Mouse (Mus musculus) heart, postnatal 10 days (tissue): ENCODE measurements around the gene Slc26a10. TPM values are rescaled to one million over a fixed set of nuclear protein-coding genes. Genes with fewer than 3 reads are reported as not detected.

ENCODE experiments used
- DNase-seq, 2 experiments: peaks; one replicate each; pipeline ENCODE4 v3.0.0; 2021
- intact Hi-C: fragments of 180-260 bp; cut with DNase I; formaldehyde crosslinking; loops from one replicate; pipeline ENCODE4 v1.15.1; 2025
- total RNA-seq, 2 experiments: library from RNA; stranded (reverse); gene quantifications; 2 replicates each; pipeline ENCODE4 v1.2.3; 2021

Slc26a10 gene
- 10 to 100 TPM; 40.8 to 48.0 TPM for total RNA-seq

DNA sequence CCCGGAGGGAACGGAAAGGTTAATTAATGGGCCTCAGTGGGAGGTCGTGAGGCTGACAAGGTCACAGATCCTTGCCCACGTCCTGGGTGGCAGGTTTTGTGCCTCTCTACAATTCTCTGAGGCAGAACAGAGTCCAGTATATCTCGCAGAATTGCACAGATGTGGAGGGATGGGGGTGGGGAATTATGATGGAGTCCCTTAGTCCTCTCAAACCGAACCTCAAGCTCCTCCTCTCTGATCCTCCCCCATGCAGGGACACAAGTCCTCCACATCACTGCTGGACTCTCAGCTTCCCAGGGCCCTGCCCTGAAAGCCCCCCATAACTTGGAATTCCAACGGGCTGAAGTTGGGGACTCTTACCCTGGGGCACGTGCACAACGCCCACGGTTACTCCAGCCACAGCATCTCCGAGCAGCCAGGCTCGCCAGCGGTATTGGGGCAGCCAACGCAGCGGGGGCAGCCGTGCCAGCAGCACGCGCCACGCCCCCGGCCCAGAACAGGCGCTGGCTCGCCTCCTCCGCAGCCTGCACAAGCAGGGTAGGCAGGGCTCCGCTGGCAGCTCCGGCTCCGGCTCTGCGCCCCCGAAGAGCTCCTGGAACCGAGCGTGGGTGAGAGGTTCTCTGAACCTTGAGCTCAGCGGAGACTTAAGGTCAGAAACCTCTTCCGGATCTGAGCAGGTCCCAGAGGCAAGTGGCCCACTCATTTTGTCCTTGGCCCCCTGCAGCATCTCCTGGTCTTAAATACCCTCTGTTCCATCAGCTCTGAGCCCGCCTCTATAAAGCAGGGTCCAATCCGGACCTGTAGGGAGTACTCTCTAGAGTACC lies at the start of gene Slc26a10:
Gene Slc26a10 (minus strand): TSS at position 775 of the 824 bp plus-strand sequence.
- DNase-seq, result peak; percentile 37 to 45
- intact Hi-C loops, result loop anchor here (2.0 to 5.0 kb wide), 2 partner anchors 15 to 32 kb away; partner anchors contain the start of genes Dtx3 and Pip4k2c

DNA sequence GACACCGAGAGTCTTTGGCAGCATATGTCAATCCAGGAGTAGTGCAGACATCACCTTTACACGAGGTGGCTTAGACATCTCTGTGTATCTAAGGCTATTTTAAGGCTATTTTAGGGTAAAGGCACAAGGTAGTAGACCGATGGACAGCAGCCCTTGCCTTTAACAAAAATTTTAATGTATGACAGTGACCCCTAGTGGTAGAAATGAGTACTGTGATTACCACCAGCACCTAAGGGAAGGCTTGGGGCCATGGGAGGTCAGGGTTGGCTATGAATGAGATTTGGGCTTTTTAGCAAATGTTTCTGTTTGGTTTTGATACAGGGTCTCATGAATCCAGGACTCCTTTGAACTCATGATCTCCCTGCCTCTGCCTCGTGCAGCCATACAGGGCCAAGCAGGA lies 48.5 kb upstream of the Slc26a10 start:
- DNase-seq, result peak; percentile 75 to 87
- intact Hi-C loops, result loop anchor here (1.0 to 5.0 kb wide), 2 partner anchors 52 to 107 kb away; partner anchors contain the start of gene Os9

DNA sequence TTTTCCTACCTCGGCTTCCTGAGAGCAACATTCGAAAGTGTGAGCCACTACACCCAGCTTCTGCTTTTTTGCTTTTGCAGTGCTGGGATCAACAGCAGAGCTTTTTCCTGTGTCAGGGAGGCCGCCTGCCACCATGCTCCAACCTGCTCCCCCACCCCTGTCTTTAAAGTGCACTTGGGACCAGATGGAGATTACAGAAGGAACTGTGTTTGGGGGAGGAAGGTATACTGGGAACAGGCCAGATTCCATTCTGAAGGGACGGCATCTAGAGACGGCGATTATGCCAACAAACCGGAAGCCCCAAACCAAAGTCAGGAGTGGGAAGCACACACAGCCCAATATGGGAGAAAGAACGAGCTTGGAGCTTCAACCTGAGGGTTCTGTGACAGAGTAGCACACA lies 46.7 kb upstream of the Slc26a10 start:
- intact Hi-C loops, result loop anchor here (5.0 kb wide), 1 partner anchor 105 kb away; the partner anchor contains the start of gene Os9
- no peak for DNase-seq

DNA sequence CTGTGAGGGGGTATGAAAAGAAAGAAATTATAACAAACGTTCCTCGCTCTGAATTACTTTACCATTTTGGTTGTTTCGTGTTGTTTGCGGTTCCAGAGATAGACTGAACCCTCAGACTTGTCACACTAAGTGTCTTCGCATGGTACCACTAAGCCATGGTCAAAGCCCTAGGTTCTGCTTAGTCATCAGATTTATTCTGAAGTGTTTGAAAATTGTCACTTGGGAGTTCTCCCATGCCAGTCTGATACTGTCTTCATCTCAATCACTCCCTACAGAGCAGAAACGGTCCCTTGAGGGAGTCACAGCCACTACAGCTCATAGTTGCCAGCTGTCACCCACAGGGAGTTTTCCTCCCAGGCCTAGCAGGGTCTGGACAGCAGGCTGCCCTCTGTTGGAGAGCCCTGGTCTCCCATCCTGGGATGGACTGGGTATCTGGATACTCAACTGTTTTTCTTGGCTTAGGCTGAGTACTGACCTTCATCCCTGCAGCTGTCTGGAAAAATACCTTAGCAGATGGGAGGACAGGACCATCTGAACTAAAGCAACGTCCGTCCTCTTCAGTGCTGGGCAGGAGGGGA lies 46.0 kb upstream of the Slc26a10 start:
- intact Hi-C loops, result loop anchor here (5.0 kb wide), 1 partner anchor 104 kb away; the partner anchor contains the start of gene Os9
- DNase-seq, result peak in 1 of 2 experiments; percentile 34

DNA sequence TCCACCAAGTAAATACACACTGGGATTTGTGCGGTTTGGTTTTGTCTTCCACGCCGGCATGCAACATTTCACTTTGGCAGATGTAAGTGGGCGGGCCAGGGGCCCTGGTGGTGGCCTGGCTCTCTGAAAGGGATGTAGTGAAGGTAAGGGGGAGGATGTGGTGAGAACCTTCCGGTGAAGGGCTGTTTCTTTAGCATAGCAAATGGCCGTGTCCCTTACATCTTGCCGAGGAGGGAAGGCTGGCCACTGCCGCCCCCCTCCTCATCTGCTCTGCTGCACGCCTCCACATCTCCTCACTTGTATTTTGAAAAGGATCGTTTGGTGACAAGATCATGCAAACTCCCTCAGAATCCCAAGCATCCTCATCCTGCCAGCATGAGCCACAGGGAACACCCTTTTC lies 45.3 kb upstream of the Slc26a10 start:
- intact Hi-C loops, result loop anchor here (5.0 kb wide), 1 partner anchor 103 kb away; the partner anchor contains the start of gene Os9
- DNase-seq, result no peak

DNA sequence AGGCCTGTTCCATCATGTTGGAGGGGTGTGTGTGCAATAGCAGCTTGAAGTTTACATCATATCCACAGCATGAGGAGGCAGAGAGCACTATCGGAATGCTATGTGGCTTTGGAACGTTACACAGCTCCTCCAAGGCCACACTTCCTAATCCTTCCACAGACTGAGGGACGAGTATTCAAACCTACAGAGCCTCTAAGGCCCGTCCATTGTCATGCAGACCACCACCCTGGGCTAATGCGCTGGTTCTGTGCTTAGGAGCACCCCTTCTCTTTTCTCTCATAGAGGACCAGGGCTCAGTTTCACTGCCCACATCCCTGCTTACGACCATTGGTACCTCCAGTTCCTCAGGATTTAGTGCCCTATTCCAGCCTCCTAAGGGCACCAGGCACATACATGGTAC lies 44.8 kb upstream of the Slc26a10 start:
- intact Hi-C loops, result loop anchor here (5.0 kb wide), 1 partner anchor 103 kb away; the partner anchor contains the start of gene Os9
- no peak for DNase-seq

DNA sequence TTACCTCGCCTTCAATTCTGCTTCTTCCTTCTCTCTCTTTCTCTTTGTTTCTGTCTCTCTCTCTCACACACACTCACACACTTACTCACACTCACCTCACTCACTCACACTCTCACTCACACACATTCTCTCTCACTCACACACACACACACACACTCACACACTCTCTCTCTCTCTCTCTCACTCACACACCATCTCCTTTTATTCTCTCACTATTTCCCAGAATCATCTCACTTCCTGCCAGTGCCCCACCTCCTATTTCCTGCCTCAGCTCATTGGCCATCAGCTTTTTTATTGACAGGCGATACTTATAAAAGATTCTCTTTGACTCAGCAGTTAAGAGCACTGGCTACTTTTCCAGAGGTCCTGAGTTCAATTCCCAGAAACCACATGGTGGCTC lies 37.9 kb upstream of the Slc26a10 start:
- intact Hi-C loops, result no loop called here
- no peak for DNase-seq

DNA sequence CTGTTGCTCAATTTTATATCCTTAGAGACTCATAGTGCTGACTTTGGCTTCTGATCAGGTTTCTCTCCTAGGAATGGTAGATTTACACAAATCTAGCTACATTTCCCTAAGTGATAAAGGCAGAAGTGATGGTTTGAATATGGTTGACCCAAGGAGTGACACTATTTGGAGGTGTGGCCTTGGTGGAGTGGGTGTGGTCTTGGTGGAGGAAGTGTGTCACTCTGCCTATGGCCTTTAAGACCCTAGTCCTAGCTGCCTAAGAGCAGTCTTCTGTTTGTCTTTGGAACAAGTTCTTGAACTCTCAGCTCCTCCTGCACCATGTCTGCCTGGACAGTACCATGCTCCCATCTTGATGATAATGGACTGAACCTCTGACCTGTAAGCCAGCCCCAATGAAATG lies 36.7 kb upstream of the Slc26a10 start:
- intact Hi-C loops, result no loop called here
- no peak for DNase-seq

DNA sequence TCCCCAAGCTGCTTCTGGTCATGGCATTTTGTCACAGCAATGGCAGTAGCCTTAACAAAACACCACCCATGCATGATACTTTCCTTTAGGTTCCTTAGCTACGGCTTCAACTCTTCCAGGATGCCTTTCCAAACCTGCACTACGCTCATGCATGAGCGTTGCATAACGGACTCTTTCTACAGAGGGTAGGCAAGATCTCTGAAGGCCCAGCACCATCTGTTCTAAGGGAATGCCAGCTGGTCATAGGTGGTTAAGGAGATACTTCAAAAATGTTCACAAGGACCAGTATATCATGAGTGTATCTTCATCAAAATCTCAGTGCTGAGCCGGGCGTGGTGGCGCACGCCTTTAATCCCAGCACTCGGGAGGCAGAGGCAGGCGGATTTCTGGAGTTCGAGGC lies 36.0 kb upstream of the Slc26a10 start:
- intact Hi-C loops, result no loop called here
- no peak for DNase-seq

DNA sequence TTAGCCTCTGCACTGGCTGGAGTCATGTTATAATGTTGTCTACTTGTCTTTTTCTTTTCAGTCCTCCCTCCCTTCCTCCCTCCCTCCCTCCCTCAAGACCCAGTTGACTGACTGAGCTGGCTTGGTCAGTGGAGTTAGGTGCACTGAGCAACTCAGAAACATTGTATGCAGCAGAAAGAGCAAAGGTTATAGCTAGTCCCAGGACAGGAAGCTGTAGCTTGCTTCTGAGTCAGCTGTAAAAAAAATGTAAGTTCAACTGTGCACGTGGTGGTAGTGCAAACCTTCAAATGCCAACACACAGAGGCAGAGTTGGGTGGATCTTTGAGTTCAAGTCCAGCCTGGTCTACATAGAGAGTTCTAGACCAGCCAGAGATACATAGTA lies 34.0 kb upstream of the Slc26a10 start:
- intact Hi-C loops, result loop anchor here (5.0 kb wide), 1 partner anchor 37 kb away; no protein-coding TSS in a partner anchor
- no peak for DNase-seq

DNA sequence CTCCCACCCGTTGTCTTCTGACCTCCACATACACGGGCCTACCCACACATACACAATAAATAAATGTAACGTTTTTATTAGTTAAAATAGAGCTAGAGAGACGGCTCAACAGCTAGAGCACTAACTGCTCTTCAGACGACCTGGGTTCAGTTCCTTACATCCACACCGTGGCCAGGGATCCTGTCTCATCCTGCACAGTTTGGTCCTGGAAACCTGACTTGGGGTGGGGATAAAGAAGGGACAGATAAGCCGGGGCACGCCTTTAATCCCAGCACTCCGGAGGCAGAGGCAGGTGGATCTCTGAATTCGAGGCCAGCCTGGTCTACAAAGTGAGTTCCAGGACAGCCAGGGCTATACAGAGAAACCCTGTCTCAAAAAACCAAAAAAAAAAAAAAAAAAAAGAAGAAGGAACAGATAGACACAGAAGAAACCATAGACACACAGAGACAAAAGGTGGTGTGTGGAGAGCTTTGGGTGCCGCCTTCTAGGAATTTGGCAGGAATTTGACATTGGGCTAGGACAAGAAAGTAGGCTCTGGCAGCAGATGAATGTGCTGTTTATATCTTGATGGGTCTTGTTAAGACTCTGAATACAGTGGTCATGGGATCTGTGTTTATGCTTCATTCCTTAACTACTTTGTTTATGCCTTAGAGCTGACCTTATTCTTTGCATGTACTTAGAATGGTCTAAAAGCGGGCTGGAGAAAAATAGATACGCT lies 33.4 kb upstream of the Slc26a10 start:
- intact Hi-C loops, result loop anchor here (5.0 kb wide), 1 partner anchor 37 kb away; no protein-coding TSS in a partner anchor
- no peak for DNase-seq

DNA sequence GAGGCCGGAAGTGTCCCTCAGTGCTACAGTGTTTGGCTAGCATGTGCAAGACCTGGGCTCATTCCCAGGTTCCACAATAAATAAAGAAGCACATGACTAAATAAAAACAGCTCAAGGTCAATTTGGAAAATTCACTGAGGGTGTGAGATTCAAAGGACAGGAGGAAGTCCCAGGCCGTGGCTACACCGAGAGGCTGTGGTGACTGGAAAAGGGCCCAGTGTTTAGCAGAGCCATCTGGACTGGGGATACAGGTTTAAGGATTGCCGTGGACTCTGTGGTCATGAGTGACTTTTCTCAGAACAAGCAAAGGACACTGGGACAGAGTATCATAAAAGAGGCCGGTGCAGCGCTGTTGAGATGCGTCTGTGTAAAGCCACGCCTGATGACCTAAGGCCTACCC lies 32.8 kb upstream of the Slc26a10 start:
- no peak for DNase-seq
- intact Hi-C loops, result loop anchor here (5.0 kb wide), 1 partner anchor 36 kb away; no protein-coding TSS in a partner anchor

DNA sequence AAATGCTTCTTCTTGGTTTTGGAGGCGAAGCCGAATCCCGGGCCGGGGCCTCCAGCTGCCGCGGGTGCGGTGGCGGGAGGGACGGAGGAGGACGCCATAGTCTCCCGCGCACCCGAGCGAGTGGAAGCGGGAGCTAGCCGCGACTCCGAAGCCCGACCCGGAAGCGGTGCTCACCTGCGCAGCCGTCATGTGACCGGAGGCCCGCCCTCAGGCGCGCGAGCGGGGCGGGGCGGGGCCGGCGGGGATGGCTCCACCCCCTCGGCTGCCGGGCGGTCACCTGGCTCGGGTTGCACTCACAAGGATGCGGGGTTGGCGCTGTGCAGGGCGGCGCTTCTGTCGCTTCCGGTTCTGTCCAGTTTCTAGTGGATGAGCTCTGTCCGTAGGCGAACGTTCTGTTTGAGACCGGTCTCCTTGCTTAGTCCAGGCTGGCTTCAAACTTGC lies 31.0 kb upstream of the Slc26a10 start, which contains the start of gene Pip4k2c:
Gene Pip4k2c (minus strand): TSS at position 172 of the 441 bp plus-strand sequence.
- intact Hi-C loops, result loop anchor here (5.0 kb wide), 1 partner anchor 34 kb away; no protein-coding TSS in a partner anchor
- DNase-seq, result peak; percentile 89 to 92

DNA sequence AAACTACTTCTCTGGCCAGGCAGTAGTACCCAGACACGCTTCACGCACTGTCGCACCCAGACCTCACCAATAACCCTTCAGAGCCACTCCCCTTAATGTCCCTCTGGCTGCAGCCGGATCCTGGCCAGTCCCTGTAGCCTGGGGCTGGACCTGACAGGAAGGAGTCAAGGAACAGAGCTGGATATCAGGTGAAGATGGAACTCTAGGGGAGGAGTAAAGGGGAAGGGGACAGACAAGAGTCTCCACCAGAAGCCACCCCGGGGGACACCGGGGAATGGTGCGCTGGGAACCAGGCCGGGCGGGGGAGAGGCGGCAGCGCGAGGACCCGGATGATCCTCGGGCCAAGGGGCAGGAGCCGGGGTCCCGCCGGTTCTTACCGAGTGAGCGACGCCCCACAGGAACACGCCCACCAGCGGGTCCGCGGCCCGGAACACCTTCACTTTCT lies 30.5 kb upstream of the Slc26a10 start:
- intact Hi-C loops, result loop anchor here (5.0 kb wide), 1 partner anchor 34 kb away; no protein-coding TSS in a partner anchor
- no peak for DNase-seq

DNA sequence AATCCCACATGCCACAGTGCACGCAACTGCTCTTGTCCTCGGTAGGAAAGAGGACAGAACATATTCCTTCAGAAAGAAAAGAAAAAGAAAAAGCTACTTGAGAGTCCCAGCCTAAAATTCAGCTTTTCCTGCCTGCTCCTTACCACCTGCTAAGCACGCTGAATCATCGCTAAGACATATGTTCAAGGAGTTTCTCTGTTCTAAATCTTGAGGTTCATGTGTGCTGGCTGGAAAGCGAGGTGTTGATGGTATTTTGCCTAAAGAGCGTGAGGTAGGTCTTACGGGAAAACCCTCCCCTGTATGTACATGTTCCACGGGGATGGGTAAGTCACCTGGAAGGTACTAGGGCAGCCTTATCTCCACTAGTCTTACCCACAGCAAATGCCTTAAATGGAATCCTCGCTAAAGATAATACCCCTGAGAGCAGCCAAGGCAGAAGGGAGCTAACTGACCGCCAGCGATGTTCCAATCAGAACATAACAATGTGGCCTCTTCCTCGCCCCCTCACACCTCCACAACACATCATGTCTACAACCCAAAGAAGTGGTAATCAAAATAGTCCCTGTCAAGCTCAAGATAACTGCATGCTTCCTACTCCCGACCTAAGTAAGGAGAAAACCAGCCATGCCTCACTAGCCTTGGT lies 29.6 kb upstream of the Slc26a10 start:
- intact Hi-C loops, result loop anchor here (5.0 kb wide), 1 partner anchor 33 kb away; no protein-coding TSS in a partner anchor
- DNase-seq, result no peak

DNA sequence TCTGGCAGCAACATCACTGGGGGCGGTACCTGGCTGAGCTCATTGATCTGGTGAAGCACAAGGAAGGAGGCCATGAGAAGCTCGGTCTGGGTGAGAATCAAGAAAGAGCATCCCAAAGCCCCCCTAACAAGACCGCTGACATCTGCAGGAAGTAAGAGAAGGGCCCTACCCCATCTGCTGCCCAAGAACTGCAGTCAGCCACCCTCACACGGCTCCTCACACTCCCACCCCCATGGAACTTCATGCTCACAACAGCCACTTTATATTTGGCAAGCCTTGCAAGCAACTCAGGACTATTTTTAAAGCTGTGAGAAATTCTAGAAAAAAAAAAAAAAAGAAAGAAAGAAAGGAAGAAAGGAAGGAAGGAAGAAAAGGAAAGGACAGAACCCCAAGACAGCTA lies 28.5 kb upstream of the Slc26a10 start:
- DNase-seq, result no peak
- intact Hi-C loops, result no loop called here

DNA sequence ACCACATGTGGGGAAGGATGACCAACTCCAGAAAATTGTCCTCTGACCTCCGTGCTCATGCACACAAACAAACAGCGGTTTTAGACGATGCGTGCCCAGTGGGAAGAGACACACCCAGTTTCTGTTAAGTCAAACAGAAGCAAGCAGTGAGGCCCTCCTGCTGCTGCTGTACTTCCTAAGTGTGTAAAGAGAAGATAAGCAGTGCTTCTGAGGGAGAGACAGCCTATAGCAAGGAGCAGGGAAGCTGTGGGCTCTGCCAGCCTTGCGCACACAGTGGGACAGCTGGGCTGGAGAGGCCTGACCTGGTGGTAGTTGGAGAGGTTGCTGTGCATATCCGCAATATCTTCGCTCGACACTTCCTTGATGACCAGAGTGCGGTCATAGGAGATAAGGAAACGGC lies 24.9 kb upstream of the Slc26a10 start:
- DNase-seq, result no peak
- intact Hi-C loops, result no loop called here

DNA sequence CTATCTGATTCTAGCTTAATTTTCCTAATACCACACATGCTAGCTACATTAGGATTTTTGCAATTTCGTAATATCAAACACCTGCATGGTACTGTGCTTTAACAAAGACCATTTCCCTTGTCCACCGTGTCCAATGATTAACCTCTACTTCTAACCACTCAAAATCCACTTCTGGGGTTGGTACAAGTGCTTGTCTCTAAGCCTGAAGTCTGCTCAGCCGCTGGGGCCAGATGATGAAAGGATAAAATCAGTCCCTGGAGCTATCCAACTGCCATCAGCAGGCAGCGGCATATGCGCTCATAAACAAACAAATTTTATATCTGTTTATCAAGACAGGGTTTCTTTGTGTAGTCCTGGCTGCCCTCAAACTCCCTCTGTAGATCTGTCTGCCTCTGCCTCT lies 24.1 kb upstream of the Slc26a10 start:
- intact Hi-C loops, result no loop called here

DNA sequence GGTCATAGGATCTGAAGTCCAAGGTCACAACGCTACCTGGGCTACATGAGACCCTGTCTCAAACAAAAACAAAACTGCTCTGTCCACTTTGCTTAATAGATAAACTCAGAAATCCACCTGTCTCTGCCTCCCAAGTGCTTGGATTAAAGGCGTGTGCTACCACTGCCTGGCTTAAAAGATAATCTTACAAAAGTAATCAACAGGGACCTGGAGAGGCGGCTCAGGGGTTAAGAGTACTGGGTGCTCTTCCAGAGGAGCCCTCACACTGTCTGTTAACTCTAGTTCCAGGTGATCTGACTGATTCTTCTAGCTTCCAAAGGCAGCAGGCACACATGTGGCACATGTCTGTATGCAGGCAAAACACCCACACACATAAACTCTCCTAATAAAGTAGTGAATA lies 22.7 kb upstream of the Slc26a10 start:
- DNase-seq, result no peak
- intact Hi-C loops, result no loop called here

More for the DNA sequence above, 24.1 kb upstream of the Slc26a10 start:
- DNase-seq, result no peak

DNA sequence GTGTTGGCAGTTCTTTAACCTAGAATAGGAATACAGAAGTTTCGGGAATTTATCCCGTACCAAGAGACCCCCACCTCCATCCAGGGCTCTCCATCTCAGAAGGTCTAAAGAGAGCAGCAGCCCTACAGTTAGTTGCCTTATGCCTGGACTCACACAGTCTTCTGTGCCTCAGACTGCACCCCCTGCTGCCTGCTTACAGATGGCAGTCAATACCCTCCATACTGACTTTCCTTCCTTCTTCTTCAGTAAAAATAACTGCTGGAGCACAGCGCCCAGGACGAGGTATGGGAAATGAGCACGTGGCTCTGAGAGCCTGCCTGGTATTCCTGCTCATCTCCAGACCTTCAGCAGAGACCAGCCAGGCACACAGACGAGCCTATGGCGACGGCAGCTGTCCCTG lies 19.8 kb upstream of the Slc26a10 start:
- DNase-seq, result no peak
- intact Hi-C loops, result no loop called here
